10 mouse cellular contexts compared by ENCODE assay signal in the genomic region with DNA sequence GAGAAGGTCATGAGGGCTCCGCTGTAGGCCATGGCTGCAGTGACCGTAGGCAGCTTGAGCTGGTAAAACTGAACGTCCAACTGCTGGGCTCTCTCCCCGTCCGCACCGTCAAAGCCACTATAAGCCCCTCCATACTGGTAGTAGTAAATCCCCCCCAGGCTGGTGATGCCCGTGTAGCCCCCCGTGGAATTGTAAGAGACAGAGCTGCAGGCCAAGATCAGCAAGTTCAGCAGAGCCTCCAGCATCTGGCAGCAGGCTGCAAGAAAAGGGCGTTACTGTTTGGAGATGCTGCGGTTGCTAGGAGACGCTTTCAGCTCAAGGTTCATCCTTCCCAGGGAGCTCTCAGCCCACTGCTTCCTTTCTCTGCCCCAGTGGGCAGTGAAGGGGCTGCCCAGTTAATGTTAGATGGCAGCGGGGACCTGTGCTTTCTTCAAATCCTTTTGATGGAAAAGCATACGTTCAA. TPM values are rescaled to one million over a fixed set of nuclear protein-coding genes. Genes with fewer than 3 reads are reported as not detected.
DNase-seq lines count a peak whose midpoint lies in the region; ATAC-seq and TF ChIP-seq lines count a peak whose summit lies in the region.
"Had no signal": no experiment of that assay in that cellular context is flagged by ENCODE, and none has a peak within 500 bp of the region (broad histone marks: within the 10 kb centered on the region; RNA-seq: fewer than 3 reads in every experiment).

No protein-coding gene starts in this region.

- no peaks in the 10 kb centered on the region for H3K36me3 ChIP-seq in limb, embryonic 14.5 days (ENCODE audit: control insufficient read depth, insufficient read depth, low read length)
- H3K36me3 ChIP-seq in limb, embryonic 10.5 days, result no peaks in the 10 kb centered on the region
- no peaks in the 10 kb centered on the region for H3K36me3 ChIP-seq in embryonic facial prominence, embryonic 11.5 days (replicated peaks; ENCODE audit: control insufficient read depth, insufficient read depth, low read depth, low read length)
- H3K36me3 ChIP-seq in midbrain, embryonic 10.5 days, result no peaks in the 10 kb centered on the region
- peaks cover 6% of the 10 kb centered on the region; the same call in 1 of the 2 replicates for H3K36me3 ChIP-seq in intestine, postnatal 0 days (ENCODE audit: control insufficient read depth, insufficient read depth)
- H3K36me3 ChIP-seq: heart, embryonic 15.5 days had no signal

- H3K9me3 ChIP-seq in limb, embryonic 14.5 days (ENCODE audit: control insufficient read depth, low read length), result no peaks in the 10 kb centered on the region
- no peaks in the 10 kb centered on the region for H3K9me3 ChIP-seq in limb, embryonic 10.5 days (replicated peaks)
- H3K9me3 ChIP-seq in embryonic facial prominence, embryonic 11.5 days (replicated peaks; ENCODE audit: control insufficient read depth, low read length), result no peaks in the 10 kb centered on the region
- no peaks in the 10 kb centered on the region for H3K9me3 ChIP-seq in midbrain, embryonic 10.5 days (replicated peaks)
- H3K9me3 ChIP-seq in intestine, postnatal 0 days (ENCODE audit: control insufficient read depth), result no peaks in the 10 kb centered on the region
- H3K9me3 ChIP-seq: heart, embryonic 15.5 days had no signal

- ATAC-seq in limb, embryonic 14.5 days (ENCODE audit: low FRiP score, low read depth), result no peak
- no peak for ATAC-seq in embryonic facial prominence, embryonic 11.5 days (replicated peaks; ENCODE audit: insufficient number of reproducible peaks, low FRiP score, low TSS enrichment, low read depth)
- ATAC-seq in intestine, postnatal 0 days, result no peak

- no peak overlapping the region for H3K27ac ChIP-seq in limb, embryonic 14.5 days (replicated peaks; ENCODE audit: low read depth, low read length)
- H3K27ac ChIP-seq in limb, embryonic 10.5 days, result no peak overlapping the region
- no peak overlapping the region for H3K27ac ChIP-seq in embryonic facial prominence, embryonic 11.5 days (replicated peaks; ENCODE audit: low read depth, low read length)
- H3K27ac ChIP-seq in midbrain, embryonic 10.5 days (replicated peaks), result peak overlapping the region; percentile 49
- H3K27ac ChIP-seq in intestine, postnatal 0 days (ENCODE audit: low read depth, low read length), result no peak overlapping the region
- H3K27ac ChIP-seq: heart, embryonic 15.5 days had no signal

- no peak for TF ChIP-seq POLR2A in limb, embryonic 14.5 days (IDR thresholded peaks at IDR 0.05; ENCODE audit: borderline replicate concordance, extremely low read depth, insufficient read depth, insufficient read length)

- no peak for TF ChIP-seq CTCF in intestine, postnatal 0 days (IDR thresholded peaks at IDR 0.05; ENCODE audit: low read depth)

- 51% methylated on average over 13 of the region's 13 CpGs for WGBS in limb, embryonic 14.5 days
- WGBS in limb, embryonic 10.5 days, result 61% methylated on average over 13 of the region's 13 CpGs
- WGBS in embryonic facial prominence, embryonic 11.5 days, result 58% methylated on average over 13 of the region's 13 CpGs
- WGBS in midbrain, embryonic 10.5 days, result 43% methylated on average over 13 of the region's 13 CpGs
- 59% methylated on average over 13 of the region's 13 CpGs for WGBS in intestine, postnatal 0 days

- H3K9ac ChIP-seq in limb, embryonic 14.5 days (ENCODE audit: low read depth, low read length, severe bottlenecking), result no peak overlapping the region
- H3K9ac ChIP-seq in embryonic facial prominence, embryonic 11.5 days (replicated peaks; ENCODE audit: low read length), result no peak overlapping the region
- H3K9ac ChIP-seq in intestine, postnatal 0 days (ENCODE audit: low read depth, low read length), result no peak overlapping the region
- H3K9ac ChIP-seq: heart, embryonic 15.5 days had no signal

- H3K4me3 ChIP-seq in limb, embryonic 14.5 days (replicated peaks; ENCODE audit: low read length), result no peak overlapping the region
- no peak overlapping the region for H3K4me3 ChIP-seq in limb, embryonic 10.5 days
- H3K4me3 ChIP-seq in embryonic facial prominence, embryonic 11.5 days (ENCODE audit: low read depth, low read length), result no peak overlapping the region
- no peak overlapping the region for H3K4me3 ChIP-seq in midbrain, embryonic 10.5 days
- H3K4me3 ChIP-seq in intestine, postnatal 0 days (ENCODE audit: low read depth, low read length), result no peak overlapping the region
- H3K4me3 ChIP-seq: heart, embryonic 15.5 days had no signal

- peaks cover 11% of the 10 kb centered on the region for H3K4me1 ChIP-seq in limb, embryonic 14.5 days (ENCODE audit: control insufficient read depth, insufficient read depth, low read length)
- H3K4me1 ChIP-seq in limb, embryonic 10.5 days, result peaks cover 15% of the 10 kb centered on the region
- no peaks in the 10 kb centered on the region; the same call in 1 of the 2 replicates for H3K4me1 ChIP-seq in embryonic facial prominence, embryonic 11.5 days (ENCODE audit: control insufficient read depth, insufficient read depth, low read length)
- peaks cover 66% of the 10 kb centered on the region for H3K4me1 ChIP-seq in midbrain, embryonic 10.5 days
- no peaks in the 10 kb centered on the region; the same call in 1 of the 2 replicates for H3K4me1 ChIP-seq in intestine, postnatal 0 days (replicated peaks; ENCODE audit: control insufficient read depth, insufficient read depth, low read length)

- no peaks in the 10 kb centered on the region for H3K27me3 ChIP-seq in limb, embryonic 14.5 days (ENCODE audit: control insufficient read depth, insufficient read depth, low read length)
- H3K27me3 ChIP-seq in limb, embryonic 10.5 days (ENCODE audit: low read depth, poor library complexity, severe bottlenecking), result peaks cover 92% of the 10 kb centered on the region
- H3K27me3 ChIP-seq in embryonic facial prominence, embryonic 11.5 days (ENCODE audit: control insufficient read depth, insufficient read depth, low read length), result no peaks in the 10 kb centered on the region; the same call in 1 of the 2 replicates
- H3K27me3 ChIP-seq in midbrain, embryonic 10.5 days (ENCODE audit: low read depth, poor library complexity, severe bottlenecking), result peaks cover 33% of the 10 kb centered on the region
- H3K27me3 ChIP-seq in intestine, postnatal 0 days (replicated peaks; ENCODE audit: control insufficient read depth, insufficient read depth, low read length), result no peaks in the 10 kb centered on the region

- peak; percentile 50 for DNase-seq in limb, embryonic 14.5 days (ENCODE audit: low spot score)
- DNase-seq in limb, embryonic 10.5 days (ENCODE audit: low spot score), result no peak
- peak; percentile 61 for DNase-seq in embryonic facial prominence, embryonic 11.5 days (ENCODE audit: low spot score)
- peak; percentile 74 for DNase-seq in midbrain, embryonic 10.5 days (ENCODE audit: low spot score)
- DNase-seq in right cerebral cortex, postnatal 36 days (ENCODE audit: low spot score in 2 of 2), result peak; percentile 39 to 48
- DNase-seq in adrenal gland, adult 18-20 months (ENCODE audit: low spot score in 2 of 2), result no peak
- no peak for DNase-seq in heart, adult 18-20 months

- no peak overlapping the region for H3K4me2 ChIP-seq in limb, embryonic 14.5 days (replicated peaks; ENCODE audit: low read depth, low read length, severe bottlenecking)
- no peak overlapping the region for H3K4me2 ChIP-seq in embryonic facial prominence, embryonic 11.5 days (ENCODE audit: low read depth, low read length)
- no peak overlapping the region for H3K4me2 ChIP-seq in intestine, postnatal 0 days (replicated peaks; ENCODE audit: low read depth)
- H3K4me2 ChIP-seq: heart, embryonic 15.5 days had no signal

RNA-seq across cellular contexts. Expression of a gene that starts 7.5 kb away (rescaled TPM):
- 0.49 and 1.2 TPM in 2 replicates for polyA plus RNA-seq in limb, embryonic 14.5 days (2012; rRNA removed)
- 2.4 and 3.1 TPM in 2 replicates for polyA plus RNA-seq in limb, embryonic 14.5 days (2014; fragmentation: Nextera tagmentation; extraction: Ambion mirVana)
- 0.39 and 0.89 TPM in 2 replicates for polyA plus RNA-seq in limb, embryonic 10.5 days (2016; fragmentation: Nextera tagmentation; extraction: Ambion mirVana)
- 0.43 and 0.65 TPM in 2 replicates for polyA plus RNA-seq in embryonic facial prominence, embryonic 11.5 days (2014; fragmentation: Nextera tagmentation; extraction: Ambion mirVana)
- polyA plus RNA-seq in midbrain, embryonic 10.5 days (2016; fragmentation: Nextera tagmentation; extraction: Ambion mirVana), result 0.31 and 0.56 TPM in 2 replicates
- under 1 TPM; 0.19 to 0.23 TPM for total RNA-seq in adrenal gland, adult 18-20 months (2021)
- 24.9 and 25.0 TPM in 2 replicates for polyA plus RNA-seq in intestine, postnatal 0 days (2015; fragmentation: Nextera tagmentation; extraction: Ambion mirVana)
- under 1 TPM in 1 of 2 experiments, not detected in 1; 0.46 TPM for total RNA-seq in heart, adult 18-20 months (2021)

RNA-seq across cellular contexts. Expression of a gene that starts 35.7 kb away (rescaled TPM):
- 0.09 and 0.14 TPM in 2 replicates for polyA plus RNA-seq in limb, embryonic 14.5 days (2012; rRNA removed)
- not detected in 2 replicates for polyA plus RNA-seq in limb, embryonic 14.5 days (2014; fragmentation: Nextera tagmentation; extraction: Ambion mirVana)
- polyA plus RNA-seq in limb, embryonic 10.5 days (2016; fragmentation: Nextera tagmentation; extraction: Ambion mirVana), result not detected in 2 replicates
- not detected in 2 replicates for polyA plus RNA-seq in embryonic facial prominence, embryonic 11.5 days (2014; fragmentation: Nextera tagmentation; extraction: Ambion mirVana)
- polyA plus RNA-seq in midbrain, embryonic 10.5 days (2016; fragmentation: Nextera tagmentation; extraction: Ambion mirVana), result not detected in 2 replicates
- 1 to 10 TPM in 1 of 2 experiments, under 1 TPM in 1; 0.13 to 1.3 TPM for total RNA-seq in adrenal gland, adult 18-20 months (2021)
- 0.12 TPM in 1 of 2 replicates, not detected in the other for polyA plus RNA-seq in intestine, postnatal 0 days (2015; fragmentation: Nextera tagmentation; extraction: Ambion mirVana)
- 1 to 10 TPM in 1 of 2 experiments, under 1 TPM in 1; 0.50 to 3.6 TPM for total RNA-seq in heart, adult 18-20 months (2021)
- total RNA-seq: layer of hippocampus, postnatal 14 days had no signal

Comparison
In these comparisons a context has a peak if more than half of its experiments do, and no peak if none do; other contexts are left out.
1. DNase-seq: peak in limb, embryonic 14.5 days (single experiment), embryonic facial prominence, embryonic 11.5 days (single experiment), midbrain, embryonic 10.5 days (single experiment) and right cerebral cortex, postnatal 36 days (2 of 2); none in limb, embryonic 10.5 days (single experiment), adrenal gland, adult 18-20 months (0 of 2) and heart, adult 18-20 months (0 of 2).